Mouse (Mus musculus) ES-Bruce4 (cell line): Measurements from ENCODE around the gene Ifna14.

Experiments
- CTCF ChIP-seq: IDR thresholded peaks from one replicate; pipeline ENCODE4 v1.8.1; 2011; ENCODE audit warnings: low read depth, low read length
- EP300 ChIP-seq: IDR thresholded peaks from 2 replicates; pipeline ENCODE4 v1.6.1; 2011; ENCODE audit warnings: low read depth, low read length; ENCODE audit not compliant: insufficient read depth
- POLR2A ChIP-seq: IDR thresholded peaks from one replicate; pipeline ENCODE4 v1.8.1; 2011; ENCODE audit warnings: low read length; ENCODE audit not compliant: insufficient read depth

- TF ChIP-seq POLR2A (no peak), CTCF (no peak), EP300 (no peak)
Observed at GRCm38 (mm10) chr4:88530271-88530670, 41.3 kb downstream of the Ifna14 start.
